Mouse (Mus musculus) splenic B cell, adult 2 months (primary cell): ENCODE measurements around the gene Il17rc.
A peak's percentile ranks its signal among the peaks of the same experiment; 100 is the strongest.

Source experiments
- DNase-seq: peaks from one replicate; pipeline ENCODE4 v3.0.0-alpha.2; 2011; ENCODE audit warnings: low read depth, low spot score
- H3K27me3 ChIP-seq: 2 replicates; pipeline ENCODE4 v1.6.1; 2012; ENCODE audit warnings: mild to moderate bottlenecking, low read length, moderate library complexity, mixed read lengths; ENCODE audit not compliant: control insufficient read depth, poor library complexity, insufficient read depth, severe bottlenecking
- H3K36me3 ChIP-seq: 2 replicates; pipeline ENCODE4 v1.6.1; 2012; ENCODE audit warnings: mild to moderate bottlenecking, low read length, moderate library complexity, mixed read lengths; ENCODE audit not compliant: control insufficient read depth, poor library complexity, insufficient read depth, severe bottlenecking

Il17rc gene

DNA sequence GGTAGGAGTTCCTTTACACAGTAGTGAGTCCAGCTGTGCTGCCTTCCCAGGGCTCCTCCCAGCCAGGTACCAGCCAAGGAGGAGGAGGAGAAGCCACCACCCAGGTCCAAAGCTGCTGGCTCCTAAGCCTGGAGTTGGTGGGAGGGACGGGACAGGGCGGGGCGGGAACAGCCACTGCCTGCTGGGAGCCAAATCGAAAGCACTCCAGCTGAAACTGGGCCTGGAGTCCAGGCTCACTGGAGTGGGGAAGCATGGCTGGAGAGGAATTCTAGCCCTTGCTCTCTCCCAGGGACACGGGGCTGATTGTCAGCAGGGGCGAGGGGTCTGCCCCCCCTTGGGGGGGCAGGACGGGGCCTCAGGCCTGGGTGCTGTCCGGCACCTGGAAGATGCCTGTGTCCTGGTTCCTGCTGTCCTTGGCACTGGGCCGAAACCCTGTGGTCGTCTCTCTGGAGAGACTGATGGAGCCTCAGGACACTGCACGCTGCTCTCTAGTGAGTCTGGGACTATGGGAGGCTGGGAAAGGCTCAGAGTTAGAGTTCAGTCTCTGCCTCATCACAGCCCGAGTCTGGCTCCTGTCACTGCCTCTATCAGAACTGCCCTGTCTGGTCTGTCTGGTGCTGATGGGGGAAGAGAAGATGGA, at the start of gene Il17rc:
TSS of gene Il17rc (plus strand) at position 131 of the 640 bp plus-strand sequence.
- DNase-seq = no peak

DNA sequence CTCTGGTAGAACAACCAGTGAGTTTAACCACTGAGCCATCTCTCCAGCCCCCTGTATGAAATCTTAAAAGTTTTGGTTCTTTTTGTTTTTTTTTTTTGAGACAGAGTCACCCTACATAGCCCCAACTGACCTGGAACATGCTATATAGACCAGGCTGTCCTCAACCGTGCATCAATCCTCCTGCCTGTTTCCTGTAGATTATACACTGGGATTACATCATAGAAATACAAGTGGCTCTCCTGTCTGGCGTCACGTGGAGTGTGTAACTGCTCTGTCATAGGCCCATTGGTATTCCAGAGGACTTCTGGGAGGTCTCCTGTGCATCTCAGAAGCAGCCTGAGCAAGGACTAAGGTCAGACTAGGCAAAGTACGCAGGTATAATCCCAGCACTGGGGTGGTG, 48.2 kb upstream of the Il17rc start:
- H3K36me3 ChIP-seq = no peaks in the 10 kb centered on the region
- no peak for DNase-seq

More for the DNA sequence above, at the start of gene Il17rc:
- Histone ChIP-seq H3K36me3 (no peaks in the 10 kb centered on the region), H3K27me3 (no peaks in the 10 kb centered on the region)

DNA sequence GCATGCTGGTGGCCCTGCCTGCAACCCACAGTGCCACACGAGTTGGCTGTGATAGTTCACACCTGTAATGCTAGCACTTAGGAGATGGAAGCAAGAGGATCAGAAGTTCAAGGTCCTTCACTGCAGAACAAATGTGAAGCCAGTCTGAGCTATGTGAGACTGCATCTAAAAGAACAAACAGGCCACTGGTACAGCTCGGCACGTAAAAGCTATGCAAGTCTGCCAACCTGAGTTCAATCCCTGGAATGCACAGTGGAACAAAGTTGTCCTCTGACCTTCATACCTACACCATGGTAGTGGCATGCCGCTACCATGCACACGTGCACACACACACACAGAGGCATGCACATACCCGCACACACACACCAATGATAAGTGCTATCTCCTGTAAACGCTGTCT, 47.0 kb upstream of the Il17rc start:
- DNase-seq = no peak
- no peaks in the 10 kb centered on the region for H3K36me3 ChIP-seq

More for the DNA sequence above, 48.2 kb upstream of the Il17rc start:
- no peaks in the 10 kb centered on the region for H3K27me3 ChIP-seq

DNA sequence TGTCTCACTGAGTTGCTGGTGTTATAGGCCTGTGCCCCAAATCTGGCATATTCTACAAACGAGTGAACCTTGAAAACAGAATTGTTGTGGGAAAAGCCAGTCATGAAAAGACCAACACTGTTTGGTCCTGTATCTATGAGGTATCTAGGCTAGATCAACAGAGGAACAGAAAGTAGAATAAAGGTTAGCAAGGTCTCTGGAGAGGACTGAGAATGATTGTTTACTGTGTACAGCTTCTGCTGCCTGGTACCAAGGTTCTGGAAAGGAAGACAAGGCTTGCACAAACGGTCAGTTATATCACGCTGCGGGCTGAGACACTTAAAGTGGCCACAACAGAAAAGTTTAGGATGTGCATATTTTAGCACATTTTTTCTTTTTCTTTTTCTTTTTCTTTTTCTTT, 44.5 kb upstream of the Il17rc start:
- no peaks in the 10 kb centered on the region for H3K27me3 ChIP-seq
- H3K36me3 ChIP-seq = no peaks in the 10 kb centered on the region
- no peak for DNase-seq

More for the DNA sequence above, 47.0 kb upstream of the Il17rc start:
- no peaks in the 10 kb centered on the region for H3K27me3 ChIP-seq

DNA sequence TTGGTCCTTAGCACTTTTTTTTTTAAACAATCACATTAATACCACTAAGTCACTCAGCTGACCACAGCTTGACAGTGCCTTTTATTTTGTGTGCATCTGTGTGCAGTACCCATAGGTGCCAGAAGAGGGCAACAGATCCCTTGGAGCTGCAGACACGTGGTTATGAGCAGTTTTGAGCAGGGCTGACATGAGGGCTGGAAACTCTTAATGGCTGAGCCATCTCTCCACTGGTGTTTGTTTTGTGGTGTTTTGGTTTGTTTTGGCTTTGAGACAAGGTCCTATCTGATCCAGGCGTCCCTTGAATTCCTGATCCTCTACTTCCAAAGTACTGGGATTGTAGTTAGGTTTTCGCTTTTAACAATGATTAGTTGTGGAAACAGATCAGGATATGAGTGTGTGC, 43.8 kb upstream of the Il17rc start:
- Histone ChIP-seq H3K36me3 (no peaks in the 10 kb centered on the region), H3K27me3 (no peaks in the 10 kb centered on the region)
- DNase-seq = peak; percentile 69

DNA sequence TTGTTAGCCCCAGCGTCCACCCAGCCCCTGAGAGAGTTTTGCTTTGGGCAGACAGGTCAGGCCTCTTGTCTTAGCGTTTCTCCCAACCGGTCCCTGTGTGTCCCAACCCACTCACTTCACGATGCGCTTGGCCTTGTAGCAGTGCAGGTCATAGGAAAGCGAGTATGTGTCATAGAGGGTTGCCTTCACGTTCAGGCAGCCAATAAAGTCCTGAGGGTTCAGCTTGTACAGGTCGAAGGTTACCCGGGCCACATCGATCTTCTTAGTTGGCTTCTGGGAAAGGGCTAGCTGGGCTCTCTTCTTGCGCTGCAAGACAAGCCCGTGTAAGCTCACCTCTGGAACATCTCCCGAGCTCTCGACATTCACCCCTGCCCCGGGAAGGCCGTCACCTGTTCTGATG, 43.2 kb upstream of the Il17rc start:
- Histone ChIP-seq H3K27me3 (no peaks in the 10 kb centered on the region), H3K36me3 (no peaks in the 10 kb centered on the region)
- no peak for DNase-seq

DNA sequence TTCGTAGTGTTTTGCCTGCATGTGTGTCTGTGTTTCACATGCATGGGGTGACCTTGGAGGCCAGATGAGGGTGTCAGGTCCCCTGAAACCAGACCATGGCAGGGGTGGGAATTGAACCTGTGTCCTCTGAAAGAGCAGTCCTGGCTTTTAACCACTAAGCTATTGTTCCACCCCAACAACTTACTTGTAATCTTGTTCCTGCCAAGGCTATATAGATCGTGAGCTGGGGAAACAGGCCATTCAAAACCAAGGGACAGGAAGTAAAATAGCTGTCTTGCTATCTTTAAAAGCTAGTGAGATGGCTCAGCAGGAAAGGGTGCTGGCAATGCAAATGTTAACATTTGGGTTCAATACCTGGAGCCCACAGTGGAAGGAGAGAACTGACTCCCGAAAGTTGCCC, 41.3 kb upstream of the Il17rc start:
- no peaks in the 10 kb centered on the region for H3K27me3 ChIP-seq
- DNase-seq = no peak
- no peaks in the 10 kb centered on the region for H3K36me3 ChIP-seq

DNA sequence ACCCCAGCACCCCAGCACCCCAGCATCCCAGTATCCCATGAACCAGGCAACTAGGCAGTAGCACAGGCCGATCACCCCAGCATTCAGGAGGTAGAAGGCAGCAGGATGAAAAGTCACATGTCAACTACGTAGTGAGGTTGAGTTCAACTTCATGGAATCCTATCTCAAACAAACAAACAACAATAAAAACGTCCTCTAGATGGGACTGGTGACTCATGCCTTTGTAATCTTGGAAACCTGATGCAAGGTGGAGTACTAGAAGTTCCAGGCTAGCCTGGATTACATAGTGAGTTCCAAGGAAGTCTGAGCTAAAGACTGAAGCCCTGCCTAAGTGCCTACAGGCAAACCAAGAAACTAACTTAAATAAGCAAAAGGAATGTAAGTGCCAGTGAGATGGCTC, 40.4 kb upstream of the Il17rc start:
- H3K36me3 ChIP-seq = no peaks in the 10 kb centered on the region
- DNase-seq = no peak
- H3K27me3 ChIP-seq = no peaks in the 10 kb centered on the region

DNA sequence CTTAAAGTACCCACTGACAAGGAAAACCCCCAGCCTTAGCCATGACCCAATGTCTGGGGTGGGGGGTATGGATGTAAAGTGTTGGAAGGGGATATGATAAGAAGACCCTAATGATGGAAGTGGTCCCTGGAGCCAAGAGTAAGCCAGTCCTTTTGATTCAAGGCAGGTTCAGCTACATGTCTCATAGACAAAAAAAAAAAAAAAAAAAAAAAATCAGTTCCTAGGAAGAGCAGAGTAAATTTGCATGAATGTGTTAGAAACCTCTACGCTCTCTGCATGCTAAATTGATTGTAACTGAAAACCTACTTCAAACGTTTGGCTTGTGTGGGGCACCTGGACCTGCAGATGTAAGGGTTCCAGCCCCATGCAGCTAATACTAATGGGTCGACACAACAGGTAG, 39.4 kb upstream of the Il17rc start:
- no peak for DNase-seq
- Histone ChIP-seq H3K27me3 (no peaks in the 10 kb centered on the region), H3K36me3 (no peaks in the 10 kb centered on the region)

DNA sequence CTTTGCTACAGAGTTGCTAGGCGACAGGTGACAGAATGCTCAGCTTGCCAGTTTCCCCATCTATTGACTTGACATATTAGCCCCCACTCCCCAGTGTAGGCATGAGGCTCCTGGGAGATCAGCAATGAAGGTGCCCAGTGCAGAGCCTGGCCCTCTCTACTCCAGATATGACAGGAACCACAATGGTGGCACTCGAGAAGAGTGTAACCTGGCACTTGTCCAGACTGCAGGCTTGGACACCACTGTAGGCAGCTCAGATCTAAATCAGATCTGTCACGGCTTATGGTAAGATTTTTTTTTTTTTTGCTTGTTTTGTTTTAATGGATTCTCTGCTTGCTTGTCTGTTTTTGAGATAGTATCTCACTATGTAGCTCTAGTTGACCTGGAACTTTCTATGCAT, 37.6 kb upstream of the Il17rc start:
- Histone ChIP-seq H3K27me3 (no peaks in the 10 kb centered on the region), H3K36me3 (no peaks in the 10 kb centered on the region)
- DNase-seq = no peak

DNA sequence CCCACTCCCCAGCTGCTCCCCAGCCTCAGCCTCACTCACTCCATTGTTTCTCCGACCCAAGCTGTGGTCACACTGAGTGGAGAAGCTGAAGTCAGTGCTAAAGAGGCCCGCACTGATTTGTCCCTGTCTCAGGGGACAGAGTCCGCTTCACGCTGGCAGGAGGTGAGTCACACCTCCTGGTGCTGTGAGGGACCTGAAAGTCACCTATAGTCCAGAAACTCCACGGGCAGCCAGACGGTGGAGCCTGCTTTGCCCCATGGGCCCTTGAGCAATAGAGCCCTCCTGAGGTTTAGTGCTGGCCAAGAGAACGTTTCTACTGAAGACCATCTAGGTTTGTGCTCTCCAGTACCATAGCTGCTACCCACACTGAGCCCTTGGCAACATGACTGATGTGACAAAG, 36.5 kb upstream of the Il17rc start:
- H3K27me3 ChIP-seq = no peaks in the 10 kb centered on the region
- H3K36me3 ChIP-seq = no peaks in the 10 kb centered on the region
- DNase-seq = no peak

DNA sequence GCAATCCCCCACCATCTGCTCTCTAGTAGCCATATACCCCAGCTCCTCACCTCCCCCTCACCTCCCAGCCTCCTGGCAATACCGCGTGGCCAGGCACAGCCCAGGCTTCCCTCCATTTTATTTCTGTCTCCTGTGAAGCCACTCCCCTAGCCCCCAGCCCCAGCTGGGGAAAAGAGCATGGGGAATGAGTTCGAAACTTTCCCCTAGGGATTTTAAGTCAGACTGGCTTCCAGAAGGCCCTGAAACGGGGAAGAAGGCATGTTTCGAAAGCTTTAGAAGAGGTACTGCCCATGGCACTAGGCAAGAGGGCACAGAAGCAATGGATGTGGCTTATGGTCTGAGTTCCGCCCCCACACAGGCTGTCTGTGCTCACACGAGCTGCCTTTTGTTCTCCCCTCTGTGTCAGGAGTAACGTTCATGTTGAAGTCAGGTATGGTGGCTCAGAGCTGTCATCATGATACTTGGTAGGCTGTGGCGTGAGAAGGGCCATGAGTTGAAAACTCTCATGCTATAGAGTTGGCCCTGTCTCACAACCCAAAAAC, 35.5 kb upstream of the Il17rc start, which contains the start of gene Cidec:
TSS of gene Cidec (minus strand) at position 97 of the 542 bp plus-strand sequence.
- Histone ChIP-seq H3K36me3 (no peaks in the 10 kb centered on the region), H3K27me3 (no peaks in the 10 kb centered on the region)
- no peak for DNase-seq

DNA sequence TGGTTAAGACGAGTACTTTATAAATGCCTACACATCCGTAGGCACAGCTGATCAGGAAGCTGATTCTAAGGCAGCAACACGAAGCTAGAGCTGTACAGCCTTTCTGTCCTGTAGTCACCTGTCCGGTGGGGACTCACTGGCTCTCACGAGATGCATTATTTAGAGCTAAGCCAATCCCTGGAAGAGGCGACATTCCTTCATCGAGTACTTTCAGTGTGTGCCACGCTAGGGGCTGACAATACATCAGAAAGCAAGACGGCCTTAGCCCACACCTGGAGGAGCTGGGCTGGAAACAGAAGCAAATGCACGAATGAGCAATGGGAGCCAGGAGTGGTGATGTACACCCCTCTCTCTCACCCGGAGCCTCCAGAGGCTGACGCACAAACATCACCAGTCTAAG, 34.1 kb upstream of the Il17rc start:
- no peaks in the 10 kb centered on the region for H3K36me3 ChIP-seq
- DNase-seq = no peak

DNA sequence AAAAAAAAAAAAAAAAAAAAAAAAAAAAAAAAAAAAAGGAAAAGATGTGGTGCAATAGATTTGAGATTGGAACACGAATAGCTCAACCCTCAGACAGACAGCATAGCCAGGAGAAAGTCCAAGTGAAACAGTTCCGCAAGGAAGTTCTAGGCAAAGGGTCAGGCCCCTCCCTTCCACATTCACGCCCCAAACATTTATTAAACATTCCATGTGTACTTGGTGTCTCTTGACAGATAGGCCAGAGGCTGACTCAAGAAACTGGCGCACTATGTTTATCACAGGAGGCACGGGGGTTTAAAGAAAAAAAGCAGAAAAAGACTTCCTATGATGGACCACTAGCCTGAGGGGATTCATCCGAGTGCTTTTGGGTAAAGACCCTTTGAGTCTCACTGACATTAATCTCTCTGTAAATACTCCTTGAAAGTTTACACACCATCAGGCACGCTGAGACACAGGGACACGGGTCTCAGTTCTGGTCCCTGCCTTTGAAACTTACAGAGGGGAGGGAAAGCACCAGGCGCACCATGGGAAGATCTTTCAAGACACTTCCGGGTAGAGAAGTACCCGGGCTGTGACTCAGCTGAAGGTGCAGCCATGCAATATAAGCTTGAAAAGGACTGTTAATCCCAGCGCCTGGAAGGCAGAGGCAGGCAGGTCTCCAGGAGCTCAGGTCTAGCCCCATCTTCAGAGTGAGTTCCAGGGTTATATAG, 32.4 kb upstream of the Il17rc start:
- no peaks in the 10 kb centered on the region for H3K27me3 ChIP-seq

More for the DNA sequence above, 34.1 kb upstream of the Il17rc start:
- H3K27me3 ChIP-seq = no peaks in the 10 kb centered on the region

DNA sequence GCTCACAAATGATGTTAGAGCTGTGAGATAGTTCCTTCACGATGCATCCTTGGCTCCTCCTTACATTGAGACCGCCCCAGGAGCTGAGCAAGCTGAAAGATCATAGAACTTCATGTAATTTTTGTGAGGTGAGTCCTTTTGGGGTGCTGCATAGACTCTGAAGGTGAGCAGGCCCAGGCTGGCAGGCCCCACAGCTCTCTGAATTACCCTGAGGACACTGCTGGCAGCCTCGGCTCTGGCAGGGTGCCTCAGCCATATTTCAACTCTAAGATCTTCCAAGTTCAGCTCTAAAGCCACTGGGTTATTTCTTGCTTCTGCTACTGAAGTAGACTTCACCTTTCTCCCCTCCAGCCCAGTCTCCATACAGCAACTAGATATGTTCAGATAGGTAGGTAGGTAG, 30.5 kb upstream of the Il17rc start:
- H3K36me3 ChIP-seq = no peaks in the 10 kb centered on the region
- DNase-seq = no peak

More for the DNA sequence above, 32.4 kb upstream of the Il17rc start:
- no peak for DNase-seq
- H3K36me3 ChIP-seq = no peaks in the 10 kb centered on the region

More for the DNA sequence above, 30.5 kb upstream of the Il17rc start:
- H3K27me3 ChIP-seq = no peaks in the 10 kb centered on the region
